Mouse (Mus musculus) heart, embryonic 11.5 days (tissue): Measurements from ENCODE around the gene Negr1. TPM values are rescaled to one million over a fixed set of nuclear protein-coding genes. Genes with fewer than 3 reads are reported as not detected.

Source experiments
- ATAC-seq: fragments of 200-750 bp; cut with Nextera tagmentation; replicated peaks from 2 replicates; pipeline ENCODE4 v1.8.0; 2017; ENCODE audit warnings: moderate library complexity; ENCODE audit not compliant: insufficient number of reproducible peaks, low FRiP score, low TSS enrichment
- H3K27ac ChIP-seq: fragments of 300-500 bp; sonication (generic); 2 replicates; pipeline ENCODE4 v1.5.1; 2014; ENCODE audit warnings: mild to moderate bottlenecking, low read depth, low read length
- H3K27me3 ChIP-seq: fragments of 300-500 bp; sonication (generic); 2 replicates; pipeline ENCODE4 v1.6.1; 2014; ENCODE audit warnings: mild to moderate bottlenecking, low read length, mixed read lengths; ENCODE audit not compliant: control insufficient read depth, insufficient read depth
- H3K36me3 ChIP-seq: fragments of 300-500 bp; sonication (generic); 2 replicates; pipeline ENCODE4 v1.6.1; 2014; ENCODE audit warnings: mild to moderate bottlenecking, low read length, moderate library complexity, mixed read lengths; ENCODE audit not compliant: control insufficient read depth, insufficient read depth
- H3K4me1 ChIP-seq: fragments of 300-500 bp; sonication (generic); 2 replicates; pipeline ENCODE4 v1.6.1; 2014; ENCODE audit warnings: low read length; ENCODE audit not compliant: control insufficient read depth, insufficient read depth
- H3K4me2 ChIP-seq: fragments of 300-500 bp; sonication (generic); 2 replicates; pipeline ENCODE4 v1.6.1; 2014; ENCODE audit warnings: mild to moderate bottlenecking, moderate library complexity
- H3K4me3 ChIP-seq: fragments of 300-500 bp; sonication (generic); 2 replicates; pipeline ENCODE4 v1.5.1; 2014; ENCODE audit warnings: low read depth, low read length
- H3K9ac ChIP-seq: fragments of 300-500 bp; sonication (generic); 2 replicates; pipeline ENCODE4 v1.6.1; 2014; ENCODE audit warnings: mild to moderate bottlenecking, low read depth, low read length, moderate library complexity
- H3K9me3 ChIP-seq: fragments of 300-500 bp; sonication (generic); replicated peaks from 2 replicates; pipeline ENCODE4 v1.6.1; 2016; ENCODE audit warnings: low read length; ENCODE audit not compliant: control insufficient read depth
- WGBS: fragments of 180-500 bp; shearing (Covaris S2); extraction: QIAGEN DNeasy Blood & Tissue Kit; methylation state at CpG from one replicate; pipeline ENCODE4 v1.1.7; 2014; ENCODE audit not compliant: insufficient replicate concordance; 5-methylcytosine and 5-hydroxymethylcytosine counted together
- polyA plus RNA-seq: library from polyadenylated mRNA; unstranded; fragments of >200 nt; fragmentation: Nextera tagmentation; extraction: Ambion mirVana; gene quantifications from 2 replicates; pipeline ENCODE4 v1.2.1, GENCODE M21; 2014

The Negr1 gene
- polyA plus RNA-seq, 1 experiment from 2014 or later, result 2.6 TPM

DNA sequence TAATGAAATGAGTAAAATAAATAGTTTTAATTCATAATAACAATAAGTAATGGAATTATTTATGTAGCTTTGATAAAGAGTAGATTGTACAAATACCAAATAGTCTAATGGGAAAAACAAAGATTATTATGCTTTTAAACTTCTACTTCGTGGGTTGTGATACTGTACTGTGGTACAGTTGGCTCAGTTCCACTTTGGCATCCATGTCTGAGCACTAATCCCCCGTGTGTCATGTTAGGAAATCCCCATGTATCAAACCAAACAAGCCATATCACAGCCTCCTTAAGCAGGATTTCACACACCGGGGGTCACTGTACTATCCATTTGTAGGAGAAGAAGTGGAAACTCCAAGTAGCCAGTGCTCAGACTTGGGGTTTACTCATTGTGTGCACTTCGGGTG lies 329.4 kb downstream of the Negr1 start:
- Histone ChIP-seq H3K9ac (no peak overlapping the region), H3K36me3 (no peaks in the 10 kb centered on the region), H3K27ac (no peak overlapping the region), H3K27me3 (no peaks in the 10 kb centered on the region), H3K4me1 (peaks cover 6% of the 10 kb centered on the region; the same call in 1 of the 2 replicates), H3K4me2 (no peak overlapping the region), H3K4me3 (no peak overlapping the region), H3K9me3 (no peaks in the 10 kb centered on the region)
- 65% methylated on average over 4 of the region's 4 CpGs for WGBS
- ATAC-seq, result no peak

DNA sequence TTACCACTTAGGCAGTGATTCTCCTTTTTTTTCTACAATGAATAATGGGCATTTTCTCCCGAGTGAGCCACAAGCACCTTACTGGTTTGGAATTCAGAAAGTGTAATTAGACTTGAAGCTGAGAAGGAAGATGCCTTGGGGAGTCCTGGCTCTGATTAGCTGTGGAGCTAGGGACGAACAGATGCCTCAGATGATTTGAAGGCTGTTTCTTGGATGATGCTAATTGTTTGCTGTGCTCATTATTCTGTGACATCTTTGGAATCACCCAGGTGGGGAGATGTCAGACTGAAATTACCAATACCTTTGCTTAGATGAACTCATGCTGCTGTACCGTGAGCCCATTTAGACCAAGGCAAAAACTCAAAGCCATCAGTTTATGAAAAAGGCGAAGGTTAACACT lies 333.7 kb downstream of the Negr1 start:
- 27% methylated on average over 4 of the region's 4 CpGs for WGBS

DNA sequence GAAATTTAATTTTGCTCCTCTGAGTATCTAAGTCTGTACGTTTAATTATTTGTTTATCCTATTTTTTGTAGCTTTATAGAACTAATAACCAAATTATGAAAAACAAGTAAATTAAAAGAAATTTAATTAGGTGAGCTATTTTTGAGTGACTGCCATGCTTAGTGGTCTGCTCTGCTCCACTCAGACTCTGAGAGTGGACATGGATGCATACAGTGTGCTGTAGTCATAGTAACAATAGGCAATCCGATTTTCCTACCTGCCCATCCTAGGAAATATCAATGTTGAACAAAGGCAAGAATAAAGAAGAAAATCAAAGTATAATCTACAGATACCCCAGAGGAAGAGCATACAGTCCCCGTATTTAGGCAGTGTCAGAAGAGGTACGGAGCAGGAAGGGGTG lies 334.5 kb downstream of the Negr1 start:
- ATAC-seq, result no peak
- no peaks in the 10 kb centered on the region for H3K9me3 ChIP-seq

More for the DNA sequence above, 333.7 kb downstream of the Negr1 start:
- Histone ChIP-seq H3K4me3 (no peak overlapping the region), H3K36me3 (no peaks in the 10 kb centered on the region), H3K27me3 (no peaks in the 10 kb centered on the region), H3K4me2 (no peak overlapping the region), H3K4me1 (peaks cover 6% of the 10 kb centered on the region; the same call in 1 of the 2 replicates), H3K9ac (no peak overlapping the region), H3K27ac (no peak overlapping the region), H3K9me3 (no peaks in the 10 kb centered on the region)
- no peak for ATAC-seq

DNA sequence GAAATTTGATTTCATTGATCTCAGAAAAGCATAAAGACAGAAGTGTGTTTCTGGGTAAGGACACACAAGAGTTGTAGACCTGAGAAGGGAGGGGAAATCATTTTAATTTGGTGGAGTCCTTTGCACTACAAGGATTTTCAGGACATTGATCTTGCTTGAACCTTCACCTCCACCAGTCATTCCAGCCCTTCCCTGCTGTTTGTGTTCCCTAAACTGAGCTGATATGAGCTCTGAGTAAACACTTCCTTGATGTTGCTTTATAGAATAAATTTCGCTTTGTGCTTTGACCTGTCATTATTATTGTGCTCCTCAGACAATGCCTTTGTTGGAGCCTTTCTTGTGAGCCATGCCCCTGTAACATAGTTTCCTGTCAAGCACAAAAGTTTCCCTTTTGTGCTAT lies 335.0 kb downstream of the Negr1 start:
- WGBS, result 62% methylated on average over 1 of the region's 1 CpGs
- no peaks in the 10 kb centered on the region for H3K27me3 ChIP-seq
- no peak overlapping the region for H3K9ac ChIP-seq
- no peak for ATAC-seq
- H3K36me3 ChIP-seq, result no peaks in the 10 kb centered on the region
- H3K27ac ChIP-seq, result no peak overlapping the region
- no peak overlapping the region for H3K4me2 ChIP-seq
- H3K4me3 ChIP-seq, result no peak overlapping the region
- H3K4me1 ChIP-seq, result peaks cover 6% of the 10 kb centered on the region; the same call in 1 of the 2 replicates
- H3K9me3 ChIP-seq, result no peaks in the 10 kb centered on the region

More for the DNA sequence above, 334.5 kb downstream of the Negr1 start:
- no peak overlapping the region for H3K4me2 ChIP-seq
- WGBS, result 81% methylated on average over 4 of the region's 4 CpGs
- no peaks in the 10 kb centered on the region for H3K27me3 ChIP-seq
- H3K36me3 ChIP-seq, result no peaks in the 10 kb centered on the region
- H3K9ac ChIP-seq, result no peak overlapping the region
- no peak overlapping the region for H3K4me3 ChIP-seq
- peaks cover 6% of the 10 kb centered on the region; the same call in 1 of the 2 replicates for H3K4me1 ChIP-seq
- no peak overlapping the region for H3K27ac ChIP-seq

DNA sequence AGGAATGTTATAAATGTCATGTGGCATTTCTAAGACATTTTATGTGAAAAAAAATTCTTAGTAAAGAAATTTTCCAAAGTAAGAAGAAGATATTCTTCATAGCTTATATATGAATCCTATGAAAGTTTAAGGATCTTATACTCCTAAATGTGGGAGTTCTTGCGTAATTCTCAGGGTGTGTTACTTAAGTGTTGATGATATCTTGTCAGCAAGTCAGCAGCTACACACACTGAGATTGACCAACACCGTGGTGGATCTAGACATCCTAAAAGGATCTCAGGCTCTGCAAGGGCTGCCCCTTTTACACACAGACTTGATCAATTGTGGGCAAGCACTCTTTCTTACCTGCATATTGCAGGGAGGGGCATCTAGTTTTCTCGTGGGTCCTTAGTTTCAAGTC lies 339.5 kb downstream of the Negr1 start:
- no peaks in the 10 kb centered on the region for H3K4me1 ChIP-seq
- no peaks in the 10 kb centered on the region for H3K36me3 ChIP-seq
- H3K27me3 ChIP-seq, result no peaks in the 10 kb centered on the region
- H3K9ac ChIP-seq, result no peak overlapping the region
- H3K9me3 ChIP-seq, result no peaks in the 10 kb centered on the region
- no peak overlapping the region for H3K27ac ChIP-seq
- 55% methylated on average over 3 of the region's 3 CpGs for WGBS
- no peak overlapping the region for H3K4me3 ChIP-seq
- H3K4me2 ChIP-seq, result no peak overlapping the region
- ATAC-seq, result no peak

DNA sequence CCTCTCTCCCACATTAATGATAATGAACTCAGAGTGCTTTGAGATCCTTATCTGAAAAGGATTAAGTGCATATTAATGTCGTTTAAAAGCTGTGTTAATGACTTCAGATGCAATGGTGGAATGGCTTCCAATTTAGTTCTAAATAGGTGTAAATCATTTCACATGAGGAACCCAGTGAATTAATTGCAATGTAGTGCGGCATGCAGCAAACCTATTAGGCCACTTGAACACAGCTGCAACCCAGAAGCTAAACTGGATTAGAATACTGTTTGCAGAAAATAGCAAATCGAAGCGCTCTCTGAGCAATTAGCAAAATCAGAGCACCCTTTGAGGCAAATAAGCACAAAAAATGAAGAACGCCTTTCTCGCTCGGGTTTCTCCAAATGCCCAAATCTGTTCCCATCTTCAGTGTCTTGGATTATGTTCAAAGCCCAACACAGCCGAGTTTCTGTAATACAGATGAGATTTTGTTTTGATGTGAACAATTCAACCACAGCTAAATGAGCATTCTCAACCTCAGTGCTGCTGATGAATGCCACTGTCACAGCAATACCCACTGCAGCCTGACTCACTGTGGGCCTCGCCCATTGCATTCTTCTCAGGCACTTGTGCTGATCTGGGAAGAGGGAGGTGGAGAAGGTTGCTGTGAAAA lies 342.5 kb downstream of the Negr1 start:
- H3K4me2 ChIP-seq, result no peak overlapping the region
- WGBS, result 83% methylated on average over 9 of the region's 9 CpGs
- no peak overlapping the region for H3K9ac ChIP-seq
- no peak overlapping the region for H3K4me3 ChIP-seq
- H3K27me3 ChIP-seq, result no peaks in the 10 kb centered on the region
- ATAC-seq, result no peak
- H3K9me3 ChIP-seq, result no peaks in the 10 kb centered on the region
- H3K27ac ChIP-seq, result no peak overlapping the region
- H3K4me1 ChIP-seq, result no peaks in the 10 kb centered on the region
- H3K36me3 ChIP-seq, result no peaks in the 10 kb centered on the region

DNA sequence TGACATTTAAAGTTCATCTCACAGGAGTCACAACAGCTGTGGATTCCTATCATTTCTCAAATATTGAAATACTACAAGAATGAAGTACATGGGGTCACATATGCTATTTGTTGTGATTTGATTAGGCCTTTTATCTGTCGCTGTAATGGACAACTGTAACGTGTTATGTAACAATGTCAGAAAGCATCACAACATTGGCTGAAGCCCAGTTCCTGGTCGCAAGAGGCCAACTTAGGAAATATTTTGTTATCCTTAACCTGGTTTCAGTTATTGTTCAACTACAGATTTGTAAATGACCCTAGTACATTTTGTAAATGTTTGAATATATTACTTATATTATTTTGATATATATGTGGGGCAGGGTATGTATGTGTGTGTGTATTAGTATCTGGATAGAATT lies 351.2 kb downstream of the Negr1 start:
- Histone ChIP-seq H3K36me3 (no peaks in the 10 kb centered on the region), H3K4me3 (no peak overlapping the region), H3K9me3 (no peaks in the 10 kb centered on the region), H3K27ac (no peak overlapping the region), H3K4me2 (no peak overlapping the region), H3K27me3 (no peaks in the 10 kb centered on the region), H3K9ac (no peak overlapping the region), H3K4me1 (no peaks in the 10 kb centered on the region)
- WGBS, result 89% methylated on average over 3 of the region's 3 CpGs
- ATAC-seq, result no peak

DNA sequence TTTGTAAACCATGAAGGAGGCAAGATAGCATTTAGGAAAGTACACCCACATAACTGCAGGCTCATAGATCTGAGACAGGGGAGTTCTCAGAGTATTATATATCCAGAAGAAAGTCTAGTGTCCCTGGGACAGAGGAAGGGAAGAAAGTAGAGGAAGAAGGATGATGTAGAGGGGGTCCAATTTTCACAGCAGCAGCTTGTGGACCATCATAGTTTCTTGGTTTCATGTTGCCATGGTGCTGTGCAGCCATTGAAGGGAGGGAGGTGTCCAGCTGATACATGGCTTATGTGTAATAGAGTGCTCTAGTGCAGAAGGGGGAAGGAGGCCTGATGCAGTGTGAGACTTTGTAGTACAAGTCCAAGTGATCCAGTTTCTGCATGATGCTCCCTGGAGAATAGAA lies 359.8 kb downstream of the Negr1 start:
- ATAC-seq, result no peak
- H3K4me2 ChIP-seq, result no peak overlapping the region
- no peaks in the 10 kb centered on the region for H3K4me1 ChIP-seq
- H3K27ac ChIP-seq, result no peak overlapping the region
- H3K36me3 ChIP-seq, result no peaks in the 10 kb centered on the region
- H3K4me3 ChIP-seq, result no peak overlapping the region
- H3K9ac ChIP-seq, result no peak overlapping the region
- no peaks in the 10 kb centered on the region for H3K27me3 ChIP-seq
- no peaks in the 10 kb centered on the region for H3K9me3 ChIP-seq

DNA sequence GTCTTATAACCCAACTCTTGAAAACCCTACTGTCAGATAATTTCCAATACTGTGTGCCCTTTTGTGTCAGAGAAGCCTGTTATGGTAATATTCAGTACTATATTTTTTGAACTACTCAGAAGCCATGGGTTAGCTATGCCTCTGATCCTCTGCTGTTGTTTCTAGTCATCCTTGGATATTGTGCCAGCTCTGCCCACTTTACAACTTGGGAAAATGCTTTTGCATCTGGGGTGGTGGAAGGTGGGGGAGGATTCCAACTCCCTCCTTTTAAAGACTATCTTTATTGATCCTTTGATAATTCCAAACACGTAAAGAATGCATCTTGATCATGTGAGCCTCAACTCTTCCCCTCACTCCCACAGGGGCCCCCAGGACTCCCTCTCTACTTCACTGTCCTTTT lies 361.6 kb downstream of the Negr1 start:
- H3K36me3 ChIP-seq, result no peaks in the 10 kb centered on the region
- H3K4me2 ChIP-seq, result no peak overlapping the region
- H3K9ac ChIP-seq, result no peak overlapping the region
- H3K27ac ChIP-seq, result no peak overlapping the region
- 86% methylated on average over 1 of the region's 1 CpGs for WGBS
- ATAC-seq, result no peak
- H3K9me3 ChIP-seq, result no peaks in the 10 kb centered on the region
- no peaks in the 10 kb centered on the region for H3K4me1 ChIP-seq
- H3K4me3 ChIP-seq, result no peak overlapping the region
- H3K27me3 ChIP-seq, result no peaks in the 10 kb centered on the region
